In the genomic region with DNA sequence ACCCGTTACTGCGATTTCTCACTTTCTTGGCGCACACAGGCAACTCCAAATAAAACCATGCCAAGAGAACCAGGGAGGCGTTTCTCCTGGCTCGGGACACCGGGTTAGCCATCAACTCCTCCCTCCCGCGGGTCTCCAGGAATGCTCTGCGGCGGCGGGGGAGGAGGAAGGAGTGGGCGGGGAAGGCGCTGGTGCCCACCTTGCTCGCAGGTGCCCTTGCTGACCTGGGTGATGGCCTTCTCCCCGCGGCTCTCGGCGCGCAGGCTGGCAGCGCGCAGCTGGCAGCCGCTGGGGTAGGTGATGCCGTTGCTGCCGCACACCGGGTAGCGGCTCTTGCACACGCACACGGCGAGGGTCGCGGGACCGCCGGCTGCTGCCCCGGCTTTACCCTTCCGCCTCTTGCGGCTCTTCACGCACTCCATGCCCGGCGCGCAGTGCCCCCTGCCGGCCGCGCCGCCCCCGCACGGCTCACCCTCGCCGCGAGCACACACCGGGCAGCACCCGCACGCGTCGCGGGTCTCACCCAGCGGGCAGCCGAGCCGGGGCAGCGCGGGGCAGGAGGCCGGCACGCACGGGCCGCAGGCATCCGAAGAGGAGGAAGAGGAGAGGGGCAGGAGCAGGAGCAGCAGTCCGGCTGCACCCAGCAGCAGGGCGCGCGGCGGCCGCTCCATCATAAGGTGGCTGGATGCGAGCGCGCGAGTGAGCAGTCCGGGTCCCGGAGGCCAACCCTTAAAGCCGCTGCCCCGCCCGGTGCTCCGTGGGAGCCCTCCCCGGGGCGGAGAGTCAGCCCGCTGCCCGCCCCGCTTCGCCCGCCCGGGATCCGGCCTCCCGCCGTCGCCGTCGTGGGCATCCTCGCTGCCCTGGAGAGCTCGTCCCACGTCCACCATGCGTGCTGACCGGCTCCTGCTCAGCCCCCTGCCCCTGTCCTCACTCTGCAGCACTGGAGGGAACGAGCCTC, we compare ENCODE assay signal across 8 mouse cellular contexts. TPM values are rescaled to one million over a fixed set of nuclear protein-coding genes. Genes with fewer than 3 reads are reported as not detected.
DNase-seq lines count a peak whose midpoint lies in the region; ATAC-seq and TF ChIP-seq lines count a peak whose summit lies in the region.

A gene (minus strand): TSS at position 701 of the 958 bp plus-strand sequence.

- peak; percentile 88 for ATAC-seq in embryonic facial prominence, embryonic 13.5 days (ENCODE audit: insufficient number of reproducible peaks, insufficient read depth, low FRiP score, low TSS enrichment, low read depth)
- ATAC-seq in limb, embryonic 11.5 days (ENCODE audit: insufficient number of reproducible peaks, low FRiP score, low TSS enrichment, low read depth), result peak; percentile 88
- ATAC-seq in midbrain, embryonic 12.5 days (ENCODE audit: low FRiP score, low read depth), result peak; percentile 93

- 0 out of 2 replicates have a peak, but pooled peaks have one; percentile 8 for TF ChIP-seq EP300 in heart, adult 2 months (IDR thresholded peaks at IDR 0.05; ENCODE audit: insufficient read depth, low read depth, low read length)

- H3K79me2 ChIP-seq in heart, adult 2 months (replicated peaks; ENCODE audit: control insufficient read depth, insufficient read depth, low read length), result no peaks in the 10 kb centered on the region

- DNase-seq in cerebellum, adult 11 months, result peak; percentile 7
- DNase-seq in cerebellum, adult 8-10 months, result no peak
- peak; percentile 89 to 90 for DNase-seq in heart, adult 2 months
- DNase-seq in kidney, adult 18-20 months, result peak; percentile 92
- peak; percentile 79 for DNase-seq in limb, embryonic 11.5 days (ENCODE audit: low spot score)
- peak in 1 of 2 experiments; percentile 35 for DNase-seq in spleen, adult 2 months (ENCODE audit: low read depth in 1 of 2, low spot score in 2 of 2)

- peak; percentile 89 for TF ChIP-seq CTCF in heart, adult 2 months (IDR thresholded peaks at IDR 0.05)
- TF ChIP-seq CTCF in spleen, adult 2 months (IDR thresholded peaks at IDR 0.05; ENCODE audit: extremely low read depth, insufficient read depth, insufficient read length, insufficient replicate concordance), result no peak

- H3K4me2 ChIP-seq in embryonic facial prominence, embryonic 13.5 days, result peak within 1 kb of the TSS; percentile 97
- H3K4me2 ChIP-seq in limb, embryonic 11.5 days (ENCODE audit: low read depth, severe bottlenecking), result peak within 1 kb of the TSS; percentile 97
- peak within 1 kb of the TSS; percentile 92 for H3K4me2 ChIP-seq in midbrain, embryonic 12.5 days (replicated peaks)

- TF ChIP-seq POLR2A in heart, adult 2 months (IDR thresholded peaks at IDR 0.05; ENCODE audit: insufficient read depth, low read depth, low read length), result peak; percentile 82
- no peak; the same call in 1 of the 2 replicates for TF ChIP-seq POLR2A in spleen, adult 2 months (IDR thresholded peaks at IDR 0.05; ENCODE audit: low read depth, low read length)

- peak within 1 kb of the TSS; percentile 62 for H3K4me3 ChIP-seq in embryonic facial prominence, embryonic 13.5 days
- H3K4me3 ChIP-seq in heart, adult 2 months, result peak within 1 kb of the TSS; percentile 83
- peak within 1 kb of the TSS; percentile 55 for H3K4me3 ChIP-seq in limb, embryonic 11.5 days (ENCODE audit: low read depth, low read length)
- H3K4me3 ChIP-seq in midbrain, embryonic 12.5 days, result peak within 1 kb of the TSS; percentile 62
- peak within 1 kb of the TSS; percentile 50; the same call in 1 of the 2 replicates for H3K4me3 ChIP-seq in spleen, adult 2 months (ENCODE audit: extremely low read depth, insufficient read depth, insufficient read length)

- peaks cover 20% of the 10 kb centered on the region for H3K27me3 ChIP-seq in embryonic facial prominence, embryonic 13.5 days
- H3K27me3 ChIP-seq in heart, adult 2 months (ENCODE audit: control insufficient read depth, insufficient read depth, low read length), result no peaks in the 10 kb centered on the region
- peaks cover 4% of the 10 kb centered on the region; the same call in 1 of the 2 replicates for H3K27me3 ChIP-seq in limb, embryonic 11.5 days (ENCODE audit: control insufficient read depth, insufficient read depth, low read length)
- H3K27me3 ChIP-seq in midbrain, embryonic 12.5 days, result peaks cover 39% of the 10 kb centered on the region
- peaks cover 8% of the 10 kb centered on the region for H3K27me3 ChIP-seq in spleen, adult 2 months (ENCODE audit: control insufficient read depth, insufficient read depth, low read length)

- 6% methylated on average over 75 of the region's 101 CpGs for WGBS in embryonic facial prominence, embryonic 13.5 days
- 4% methylated on average over 95 of the region's 101 CpGs for whole genome bisulfite sequencing in heart, adult 2 months
- whole genome bisulfite sequencing in limb, embryonic 11.5 days, result 6% methylated on average over 78 of the region's 101 CpGs
- WGBS in midbrain, embryonic 12.5 days, result 6% methylated on average over 85 of the region's 101 CpGs
- WGBS in spleen, adult 2 months, result 7% methylated on average over 99 of the region's 101 CpGs

- H3K27ac ChIP-seq in embryonic facial prominence, embryonic 13.5 days, result peak within 1 kb of the TSS; percentile 45; the same call in 1 of the 2 replicates
- peak within 1 kb of the TSS; percentile 96 for H3K27ac ChIP-seq in heart, adult 2 months
- H3K27ac ChIP-seq in limb, embryonic 11.5 days (replicated peaks; ENCODE audit: low read depth, low read length), result no peak within 1 kb of the TSS
- H3K27ac ChIP-seq in midbrain, embryonic 12.5 days (replicated peaks), result no peak within 1 kb of the TSS
- H3K27ac ChIP-seq in spleen, adult 2 months (ENCODE audit: insufficient read depth, low read length), result peak within 1 kb of the TSS; percentile 55; the same call in 1 of the 2 replicates

- peak within 1 kb of the TSS; percentile 72 for H3K9ac ChIP-seq in embryonic facial prominence, embryonic 13.5 days
- peak within 1 kb of the TSS; percentile 93 for H3K9ac ChIP-seq in heart, adult 2 months (ENCODE audit: low read depth, low read length)
- H3K9ac ChIP-seq in limb, embryonic 11.5 days (ENCODE audit: low read length), result peak within 1 kb of the TSS; percentile 52
- peak within 1 kb of the TSS; percentile 61 for H3K9ac ChIP-seq in midbrain, embryonic 12.5 days (replicated peaks)

- no peaks in the 10 kb centered on the region for H3K9me3 ChIP-seq in embryonic facial prominence, embryonic 13.5 days
- H3K9me3 ChIP-seq in limb, embryonic 11.5 days (ENCODE audit: control insufficient read depth, low read length), result no peaks in the 10 kb centered on the region
- no peaks in the 10 kb centered on the region for H3K9me3 ChIP-seq in midbrain, embryonic 12.5 days

- peaks cover 11% of the 10 kb centered on the region for H3K4me1 ChIP-seq in embryonic facial prominence, embryonic 13.5 days
- peaks cover 3% of the 10 kb centered on the region; the same call in 1 of the 2 replicates for H3K4me1 ChIP-seq in heart, adult 2 months (ENCODE audit: control insufficient read depth, insufficient read depth, low read length)
- H3K4me1 ChIP-seq in limb, embryonic 11.5 days (ENCODE audit: control insufficient read depth, insufficient read depth, low read length), result no peaks in the 10 kb centered on the region
- H3K4me1 ChIP-seq in midbrain, embryonic 12.5 days, result peaks cover 8% of the 10 kb centered on the region; the same call in 1 of the 2 replicates
- peaks cover 7% of the 10 kb centered on the region; the same call in 1 of the 2 replicates for H3K4me1 ChIP-seq in spleen, adult 2 months (ENCODE audit: control insufficient read depth, insufficient read depth, insufficient read length)

- H3K36me3 ChIP-seq in embryonic facial prominence, embryonic 13.5 days, result no peaks in the 10 kb centered on the region
- H3K36me3 ChIP-seq in heart, adult 2 months (ENCODE audit: control insufficient read depth, insufficient read depth, low read length), result peaks cover 11% of the 10 kb centered on the region
- H3K36me3 ChIP-seq in limb, embryonic 11.5 days (ENCODE audit: control insufficient read depth, insufficient read depth, low read length), result no peaks in the 10 kb centered on the region
- H3K36me3 ChIP-seq in midbrain, embryonic 12.5 days, result no peaks in the 10 kb centered on the region
- no peaks in the 10 kb centered on the region for H3K36me3 ChIP-seq in spleen, adult 2 months (ENCODE audit: control insufficient read depth, insufficient read depth, low read length)

- intact Hi-C loops in heart, adult 2 months (cut with DNase I), result loop anchor here (5.0 kb wide), 1 partner anchor 55 kb away; no protein-coding TSS in a partner anchor

RNA-seq across cellular contexts. Expression of the gene that starts here (rescaled TPM):
- 32.4 and 37.7 TPM in 2 replicates for polyA plus RNA-seq in embryonic facial prominence, embryonic 13.5 days (2015; fragmentation: Nextera tagmentation; extraction: Ambion mirVana)
- total RNA-seq in heart, adult 2 months (2021), result 100 to 1,000 TPM; 174 to 205 TPM
- polyA plus RNA-seq in heart, adult 2 months (2012; rRNA removed), result 342 and 353 TPM in 2 replicates
- polyA plus RNA-seq in limb, embryonic 11.5 days (2014; fragmentation: Nextera tagmentation; extraction: Ambion mirVana), result 1.9 and 2.6 TPM in 2 replicates
- 35.8 and 36.4 TPM in 2 replicates for polyA plus RNA-seq in midbrain, embryonic 12.5 days (2016; fragmentation: Nextera tagmentation; extraction: Ambion mirVana)
- 2,807 and 6,735 TPM in 2 replicates for polyA plus RNA-seq in spleen, adult 2 months (2012; rRNA removed)

Comparison
In these comparisons a context has a peak if more than half of its experiments do, and no peak if none do; other contexts are left out.
1. H3K27ac ChIP-seq: peak in embryonic facial prominence, embryonic 13.5 days (single experiment), heart, adult 2 months (single experiment) and spleen, adult 2 months (single experiment); none in limb, embryonic 11.5 days (single experiment) and midbrain, embryonic 12.5 days (single experiment).
2. Peak in every context shown above with its lines, with median percentiles within 50 percentile points of each other: ATAC-seq, H3K4me2 ChIP-seq, H3K4me3 ChIP-seq and H3K9ac ChIP-seq.